Mouse (Mus musculus) gonadal fat pad, adult 2 months (tissue): ENCODE results near the gene Osbpl9. TPM values are rescaled to one million over a fixed set of nuclear protein-coding genes. Genes with fewer than 3 reads are reported as not detected.
A peak's percentile ranks its signal among the peaks of the same experiment; 100 is the strongest.

Source experiments
- DNase-seq: peaks from one replicate; pipeline ENCODE4 v3.0.0-alpha.2; 2012; ENCODE audit warnings: low read depth
- polyA plus RNA-seq: library from polyadenylated mRNA; depleted of rRNA; stranded (reverse); fragments of >200 nt; gene quantifications from 2 replicates; pipeline ENCODE4 v1.2.3, GENCODE M21; 2012; rRNA removed

Osbpl9 gene
- 95.8 and 138 TPM in 2 replicates for polyA plus RNA-seq

DNA sequence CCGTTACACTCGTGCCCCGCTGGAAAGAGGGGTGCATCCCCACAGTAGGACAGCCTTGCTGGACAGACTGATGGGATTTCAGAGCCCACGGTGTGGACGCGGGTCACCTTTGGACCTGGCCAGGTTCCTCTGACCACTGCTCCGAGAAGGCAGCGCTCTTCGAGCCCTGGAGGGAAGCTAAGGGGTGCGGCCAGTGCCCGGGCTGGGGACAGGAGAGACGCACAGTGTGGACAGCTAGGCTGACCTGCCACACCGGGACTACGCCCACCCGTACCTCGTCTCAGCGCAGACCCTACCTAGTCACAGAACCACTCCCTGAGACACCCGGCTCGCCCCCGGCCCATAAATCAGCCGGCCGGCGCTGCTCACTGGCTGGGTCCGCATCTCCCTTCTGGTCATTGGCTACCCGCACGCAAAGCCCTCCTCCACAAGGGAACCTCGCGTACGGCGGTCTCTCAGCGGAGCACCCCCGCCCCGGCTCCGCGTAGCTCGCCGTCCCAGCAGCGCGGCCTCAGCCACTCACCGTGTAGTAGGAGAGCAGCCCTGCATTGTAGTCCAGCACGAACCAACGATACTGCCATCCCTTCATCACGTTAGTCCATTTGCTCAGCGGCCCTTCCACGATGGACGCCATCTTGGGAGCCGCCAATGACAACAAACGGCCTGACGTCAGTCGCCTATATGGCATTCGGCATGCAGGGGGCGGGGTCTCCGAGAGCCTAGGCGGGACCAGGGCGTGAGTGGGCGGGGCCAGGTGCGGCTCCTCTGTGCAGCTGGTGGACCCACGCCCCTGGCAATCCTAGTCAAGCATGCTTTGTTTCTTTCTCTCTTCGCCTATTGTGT is at the start of gene Osbpl9:
Osbpl9 (minus strand) TSS at position 691 of the 843 bp plus-strand sequence.
- peak; percentile 74 for DNase-seq

DNA sequence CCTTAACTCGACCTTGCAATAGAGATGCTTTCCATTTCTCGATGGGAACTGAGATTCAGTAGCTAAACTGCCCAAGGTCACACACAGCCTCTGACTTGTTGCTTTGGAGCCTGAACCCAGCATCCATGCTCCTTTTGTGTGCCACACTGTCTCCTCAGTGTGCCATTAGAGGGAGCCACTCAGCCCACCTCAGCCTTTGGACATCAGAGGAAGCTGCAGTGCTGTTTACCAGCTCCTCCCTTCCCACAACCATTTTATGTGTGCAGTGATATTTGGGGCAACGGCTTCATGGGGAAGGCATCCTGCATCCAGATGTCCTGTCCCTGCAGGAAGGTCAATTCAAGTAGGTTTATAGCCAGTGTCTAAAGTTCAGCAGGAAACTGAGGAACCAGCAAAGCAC is 49.5 kb upstream of the Osbpl9 start:
- DNase-seq: no peak

DNA sequence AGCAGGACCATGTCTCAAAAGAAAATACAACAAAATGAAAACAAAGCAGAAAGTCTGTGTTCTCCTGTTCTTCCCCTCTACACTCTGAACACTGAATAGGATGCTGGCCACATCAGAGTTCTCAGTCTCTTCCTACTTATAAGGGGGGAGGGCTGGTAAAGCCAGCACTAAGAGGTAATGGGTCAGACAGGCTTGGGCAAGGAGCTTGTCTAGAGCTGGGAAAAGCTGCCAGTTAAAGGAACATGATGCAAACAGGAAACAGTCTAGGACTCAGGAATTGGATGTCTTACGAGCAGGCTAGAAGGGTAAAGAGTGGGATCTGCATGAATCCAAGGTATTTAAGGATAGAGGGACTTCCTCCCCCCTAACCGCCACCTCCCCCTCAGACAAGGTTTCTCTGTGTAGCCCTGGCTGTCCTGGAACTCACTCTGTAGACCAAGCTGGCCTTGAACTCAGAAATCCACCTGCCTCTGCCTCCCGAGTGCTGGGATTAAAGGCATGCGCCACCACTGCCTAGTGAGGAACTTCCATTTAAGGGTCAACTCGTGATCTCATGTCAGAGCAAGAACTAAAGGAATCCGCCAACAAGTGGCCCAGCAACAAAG is 43.0 kb upstream of the Osbpl9 start:
- DNase-seq: no peak

DNA sequence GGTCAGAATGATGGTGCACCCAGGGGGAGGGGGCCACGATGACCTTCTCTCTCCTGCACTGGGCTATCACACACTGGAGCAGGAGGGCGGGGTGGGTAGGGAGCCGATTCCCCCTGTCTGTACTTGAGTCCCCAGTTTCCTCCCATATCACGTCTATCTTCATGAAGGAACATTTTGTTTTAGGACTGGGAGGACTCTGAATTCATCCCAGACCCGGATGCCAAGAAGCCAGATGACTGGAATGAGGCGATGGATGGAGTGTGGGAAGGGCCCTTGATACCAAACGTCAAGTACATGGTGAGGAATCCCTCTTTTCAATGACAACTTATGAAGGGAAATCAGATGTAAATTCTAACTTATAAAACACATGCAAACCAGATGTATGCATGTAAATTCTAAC is 42.4 kb upstream of the Osbpl9 start:
- DNase-seq: no peak

DNA sequence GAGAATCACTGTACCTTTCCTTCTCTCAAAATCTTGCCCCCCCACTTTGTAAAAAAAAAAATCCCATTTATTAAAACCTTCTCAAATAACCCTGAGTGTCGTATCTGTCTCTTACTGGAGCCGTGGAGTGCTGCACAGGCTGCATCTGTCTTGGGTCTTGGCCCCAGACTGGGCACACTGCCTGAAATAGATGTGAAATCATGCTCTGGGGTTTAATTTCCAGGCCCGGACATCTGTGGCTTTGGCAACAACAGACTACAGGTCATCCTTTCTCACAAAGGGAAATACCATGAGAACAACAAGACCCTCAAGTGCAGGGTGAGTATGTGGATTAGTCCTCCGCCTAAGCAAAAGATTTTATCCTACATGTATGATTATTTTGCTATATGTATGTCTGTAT is 39.9 kb upstream of the Osbpl9 start:
- DNase-seq: no peak

DNA sequence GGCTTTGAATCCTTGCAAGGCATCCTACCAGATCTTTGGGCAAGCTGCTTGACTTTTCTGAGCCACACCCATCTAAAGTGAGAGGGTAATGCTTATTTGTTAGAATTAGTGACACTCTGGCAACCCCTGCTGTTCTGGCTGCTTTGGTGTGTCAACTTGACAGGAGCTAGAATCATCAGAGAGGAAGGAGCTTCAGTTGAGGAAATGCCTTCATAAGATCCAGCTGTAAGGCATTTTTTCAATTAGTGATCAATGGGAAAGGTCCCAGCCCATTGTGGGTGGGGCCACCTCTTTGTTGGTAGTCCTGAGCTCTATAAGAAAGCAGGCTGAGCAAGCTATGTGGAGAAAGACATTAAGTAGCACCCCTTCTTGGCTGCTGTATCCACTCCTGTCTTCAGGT is 39.1 kb upstream of the Osbpl9 start:
- DNase-seq: no peak

DNA sequence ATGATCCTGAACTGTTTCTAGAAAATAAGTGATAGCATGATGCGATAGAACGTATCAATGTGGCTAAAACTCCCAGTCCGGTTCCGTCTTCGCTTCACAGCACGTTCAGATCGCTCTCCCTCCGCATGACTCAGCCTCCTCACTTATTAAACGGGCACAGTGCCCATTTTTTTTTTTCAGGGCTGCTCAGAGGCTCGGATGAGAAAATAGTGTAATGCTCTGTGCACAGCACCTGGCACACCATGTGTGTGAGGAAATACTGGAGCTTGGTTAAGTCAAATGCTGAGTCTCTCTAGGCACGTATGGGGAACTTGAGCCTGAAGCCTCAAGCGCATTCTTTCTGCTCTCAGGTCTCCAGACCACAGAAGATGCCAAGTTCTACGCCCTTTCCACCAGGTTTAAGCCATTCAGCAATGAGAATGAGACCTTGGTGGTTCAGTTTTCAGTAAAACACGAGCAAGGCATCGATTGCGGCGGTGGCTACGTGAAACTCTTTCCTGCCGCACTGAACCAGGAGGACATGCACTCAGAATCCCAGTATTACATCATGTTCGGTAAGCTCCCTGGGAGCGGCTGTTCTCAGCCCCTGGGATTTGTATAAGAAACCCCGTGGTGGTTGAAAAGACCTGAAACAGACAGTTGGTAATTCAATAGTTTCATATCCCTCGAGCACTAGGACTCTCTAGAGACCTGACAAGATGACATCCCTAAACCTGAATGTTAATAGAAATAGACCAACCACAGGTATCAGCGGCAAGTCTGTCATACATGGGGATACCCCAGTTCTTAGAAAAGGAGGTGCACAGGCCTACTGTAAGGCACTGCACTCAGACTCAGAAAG is 36.6 kb upstream of the Osbpl9 start:
- peak; percentile 75 for DNase-seq

DNA sequence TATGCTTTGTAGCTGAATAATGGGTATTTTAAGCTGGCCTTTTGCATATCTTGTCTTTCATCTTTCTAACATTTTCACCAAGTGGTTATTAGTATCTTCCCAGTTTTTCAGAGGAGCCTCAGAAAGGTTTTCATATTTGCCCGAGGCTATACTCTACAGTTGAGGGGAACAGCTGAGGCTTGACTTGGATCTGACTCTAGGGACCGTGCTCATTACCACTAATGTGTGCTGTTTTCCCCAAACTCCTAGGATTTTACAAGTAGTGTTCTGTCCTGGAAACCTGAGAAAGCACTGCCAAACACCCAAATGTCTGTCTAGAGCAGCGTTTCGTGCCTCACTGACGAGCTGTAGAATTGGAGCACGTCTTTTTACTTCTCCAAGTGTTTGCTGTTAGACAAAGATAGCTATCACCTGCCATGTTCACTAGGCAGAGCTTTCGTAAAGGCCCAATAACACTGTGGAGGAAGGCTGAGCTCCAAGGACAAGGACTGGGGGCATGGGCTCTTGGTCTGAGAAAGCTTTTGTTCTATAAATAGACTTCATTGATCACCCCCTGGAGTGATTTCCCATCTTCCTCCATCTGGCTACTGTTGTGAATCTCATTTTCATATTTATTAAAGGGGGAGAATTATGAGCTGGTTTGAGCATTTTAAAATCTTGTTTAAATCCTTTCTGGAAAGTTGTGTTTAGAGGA is 34.3 kb upstream of the Osbpl9 start:
- DNase-seq: no peak

DNA sequence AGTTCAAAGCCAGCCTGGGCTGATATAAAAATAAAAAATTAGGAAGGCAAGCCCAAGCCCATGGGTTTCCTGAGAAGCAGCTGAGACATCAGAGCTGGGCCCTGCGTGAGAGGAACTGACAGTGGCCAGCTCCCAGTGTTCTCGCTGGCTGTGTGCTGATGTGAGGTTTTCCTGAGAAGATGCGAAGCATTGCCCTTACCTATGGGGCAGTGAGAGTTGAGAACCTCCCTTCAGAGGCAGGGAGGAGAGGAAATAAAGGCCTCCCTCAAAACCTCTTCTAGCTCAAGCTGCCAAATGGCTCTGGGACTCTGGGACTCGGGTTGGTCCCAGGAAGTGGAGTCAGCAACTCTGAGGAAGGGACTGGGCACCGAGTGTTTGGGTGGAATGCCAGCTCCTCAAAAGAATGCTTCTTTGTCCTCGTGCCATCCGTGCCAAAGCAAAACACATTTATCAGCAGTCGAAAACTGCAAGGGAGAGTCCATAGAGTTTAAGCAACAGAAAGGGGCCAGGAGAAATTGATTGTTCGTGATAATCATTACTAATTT is 32.8 kb upstream of the Osbpl9 start:
- DNase-seq: no peak

DNA sequence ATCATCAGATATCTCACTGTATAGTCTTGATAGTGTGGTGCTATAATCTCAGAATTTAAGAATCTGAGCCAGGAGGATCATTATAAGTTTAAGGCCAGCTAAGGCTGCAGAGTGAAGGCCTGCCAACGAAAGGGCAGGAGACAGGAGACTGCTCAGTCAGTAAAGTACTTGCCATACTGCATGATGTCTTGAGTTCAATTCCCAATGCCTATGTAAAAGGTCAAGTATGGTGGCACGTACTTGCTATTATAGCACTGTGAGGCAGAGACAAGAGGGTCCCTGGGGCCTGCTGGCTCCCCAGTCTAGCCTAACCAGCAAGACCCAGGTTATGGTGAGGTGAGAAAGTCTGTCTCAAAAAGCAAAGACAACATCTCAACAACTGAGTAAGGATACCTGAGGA is 32.1 kb upstream of the Osbpl9 start, which contains the start of gene Calr4:
Calr4 (plus strand) TSS at position 301 of the 400 bp plus-strand sequence.
- no peak for DNase-seq

DNA sequence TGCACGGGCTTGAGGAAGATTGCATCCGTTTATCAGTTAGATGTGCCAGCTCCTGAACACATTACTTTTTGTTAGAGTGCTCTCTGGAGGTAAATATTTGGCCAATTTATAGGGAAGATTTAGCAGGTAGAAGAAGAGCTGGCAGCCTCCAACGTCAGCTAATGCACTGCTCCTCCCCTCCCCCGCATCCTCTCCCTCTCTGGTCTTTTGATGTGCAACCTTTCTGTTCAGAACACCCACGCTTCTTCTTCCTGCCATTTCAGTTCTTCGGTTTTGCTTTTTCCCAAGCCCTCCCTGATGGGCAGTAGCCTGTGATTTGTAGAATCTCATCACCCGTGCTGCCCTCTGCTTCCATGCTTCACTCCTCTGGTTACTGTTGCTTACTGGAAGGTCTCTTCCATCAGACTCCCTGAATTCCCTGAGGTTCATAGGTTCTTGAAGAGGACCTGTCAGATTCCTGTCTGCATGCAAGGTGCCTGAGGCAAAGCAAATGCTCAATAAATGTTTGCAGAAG is 27.8 kb upstream of the Osbpl9 start:
- no peak for DNase-seq

DNA sequence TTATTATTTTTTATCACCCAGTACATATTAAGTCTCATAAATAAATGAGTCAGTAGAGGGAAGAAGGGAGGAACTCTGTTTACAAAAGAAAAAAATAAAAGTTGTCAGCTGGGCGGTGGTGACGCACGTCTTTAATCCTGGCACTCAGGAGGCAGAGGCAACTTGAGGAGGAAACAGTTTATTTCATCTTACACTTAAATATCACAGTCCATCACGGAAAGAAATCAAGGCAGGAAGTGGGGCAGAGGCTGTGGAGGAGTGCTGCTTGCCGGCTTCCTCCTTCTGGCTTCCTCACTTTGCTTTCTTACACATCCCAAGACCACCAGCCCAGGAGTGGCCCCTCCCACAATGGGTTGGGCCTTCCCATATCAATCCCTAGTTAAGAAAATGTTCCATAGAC is 24.0 kb upstream of the Osbpl9 start:
- no peak for DNase-seq

DNA sequence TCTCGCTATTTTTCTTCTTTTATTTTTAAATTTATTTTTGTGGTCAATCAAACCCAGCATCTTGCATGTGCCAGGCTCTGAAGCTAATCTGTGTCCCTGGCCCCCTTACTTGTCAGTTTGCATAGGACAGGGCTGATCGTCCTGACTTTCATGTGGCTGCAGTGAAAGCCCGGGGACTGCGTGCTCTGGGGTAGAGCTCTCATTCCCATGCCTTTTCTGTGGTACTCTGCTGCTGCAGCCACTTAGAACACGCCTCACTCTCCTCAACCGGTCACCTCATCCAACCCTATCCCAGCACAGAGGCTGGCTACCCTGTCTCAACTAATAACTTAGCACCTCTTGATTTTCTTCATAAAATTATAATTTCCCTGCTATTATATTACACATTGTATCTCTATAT is 23.5 kb upstream of the Osbpl9 start:
- no peak for DNase-seq

DNA sequence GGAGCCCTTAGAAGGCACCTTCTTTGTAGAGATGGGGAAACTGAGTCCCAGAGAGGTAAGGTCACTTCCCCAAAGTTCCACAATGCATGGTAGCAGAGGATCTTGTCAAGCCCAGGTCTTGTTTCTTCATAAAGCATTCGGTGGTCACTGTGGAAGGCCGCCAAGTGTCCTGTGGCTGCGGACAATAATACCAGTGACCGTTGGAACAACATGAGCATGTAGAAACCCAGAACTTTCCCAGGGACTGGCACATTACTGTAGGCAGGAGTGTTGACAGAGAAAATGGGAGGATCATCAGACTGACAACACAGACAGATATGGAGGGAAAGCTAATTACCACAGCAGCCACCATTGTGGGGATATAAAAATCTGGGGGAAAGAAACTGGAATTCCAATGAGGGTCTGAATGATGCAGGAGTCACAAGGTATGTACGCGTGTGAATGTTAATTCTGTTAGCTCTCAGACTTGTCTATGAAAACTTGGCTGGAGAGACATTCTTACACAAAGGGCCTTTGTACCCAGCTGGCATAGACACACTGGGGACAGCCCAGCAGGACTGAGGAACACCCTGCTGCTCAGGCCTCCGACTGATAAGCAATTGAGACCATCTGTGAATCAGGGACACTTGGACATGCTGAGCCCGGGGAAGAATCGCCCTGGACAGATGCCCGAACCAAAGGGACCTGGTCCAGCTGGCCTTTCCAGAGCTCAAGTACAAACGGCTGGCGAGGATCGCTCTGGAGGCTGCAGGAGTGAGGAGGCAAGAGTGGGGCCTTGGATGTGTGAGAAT is 22.9 kb upstream of the Osbpl9 start:
- DNase-seq: no peak

DNA sequence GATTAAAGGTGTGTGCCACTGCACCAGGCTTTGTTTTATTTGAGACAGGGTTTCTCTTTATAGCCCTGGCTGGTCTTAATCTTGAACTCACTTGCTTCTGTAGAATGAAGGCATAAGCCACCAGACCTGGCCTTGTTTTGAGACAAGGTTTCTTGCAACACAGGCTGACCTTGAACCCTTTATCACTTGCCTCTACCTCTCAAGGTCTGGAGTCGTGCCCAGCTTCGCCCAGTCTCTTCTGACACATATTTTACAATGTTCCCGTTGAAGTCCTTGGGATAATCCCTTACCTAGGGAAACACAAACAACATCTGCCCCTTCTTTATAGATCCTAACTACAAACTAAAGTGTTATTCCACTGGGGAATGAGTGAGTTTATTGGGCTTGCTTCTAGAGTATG is 19.9 kb upstream of the Osbpl9 start:
- no peak for DNase-seq

DNA sequence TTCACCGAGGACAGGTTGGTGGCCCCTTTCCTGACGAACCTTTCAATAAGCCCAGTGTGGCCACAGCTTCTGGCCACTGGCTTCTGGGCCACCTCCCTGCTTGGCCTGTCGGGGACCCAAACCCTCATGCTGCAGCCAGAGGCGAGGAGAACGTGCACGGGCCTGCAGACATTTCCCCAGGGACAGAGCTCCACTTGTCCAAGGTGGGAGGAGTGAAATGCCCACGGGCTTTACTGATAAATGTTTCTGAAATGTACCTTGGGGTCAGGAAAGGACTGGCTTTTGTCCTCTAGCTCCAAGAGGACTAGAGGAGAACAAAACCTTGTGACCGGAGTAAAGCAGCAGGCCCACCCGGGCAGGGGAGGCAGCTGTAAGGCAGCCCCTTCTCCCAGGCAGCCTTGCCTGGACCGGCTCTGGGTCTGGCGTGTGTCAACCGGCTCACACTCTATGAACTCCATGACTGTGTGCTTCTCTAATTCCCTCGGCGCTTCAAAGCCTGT is 18.4 kb upstream of the Osbpl9 start:
- DNase-seq: no peak

DNA sequence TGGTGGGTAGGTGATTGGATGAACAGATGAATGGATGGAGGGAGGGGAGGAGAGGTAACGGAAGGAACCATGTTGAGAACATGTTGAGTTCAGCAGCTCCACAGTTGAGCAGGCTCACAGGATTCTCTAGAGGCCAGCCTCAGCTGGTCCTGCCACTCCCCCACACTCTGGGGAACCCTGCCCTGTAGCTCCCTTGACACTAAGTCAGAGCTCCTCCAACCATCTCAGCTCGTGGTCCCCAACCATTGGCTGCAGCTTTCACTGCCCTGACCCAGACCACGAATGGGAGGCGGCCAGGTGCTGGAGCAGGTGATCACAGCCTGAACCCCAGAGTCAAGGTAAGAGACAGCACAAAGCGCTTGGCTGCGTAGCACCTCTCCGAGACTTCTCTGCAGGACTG is 15.9 kb upstream of the Osbpl9 start:
- no peak for DNase-seq

DNA sequence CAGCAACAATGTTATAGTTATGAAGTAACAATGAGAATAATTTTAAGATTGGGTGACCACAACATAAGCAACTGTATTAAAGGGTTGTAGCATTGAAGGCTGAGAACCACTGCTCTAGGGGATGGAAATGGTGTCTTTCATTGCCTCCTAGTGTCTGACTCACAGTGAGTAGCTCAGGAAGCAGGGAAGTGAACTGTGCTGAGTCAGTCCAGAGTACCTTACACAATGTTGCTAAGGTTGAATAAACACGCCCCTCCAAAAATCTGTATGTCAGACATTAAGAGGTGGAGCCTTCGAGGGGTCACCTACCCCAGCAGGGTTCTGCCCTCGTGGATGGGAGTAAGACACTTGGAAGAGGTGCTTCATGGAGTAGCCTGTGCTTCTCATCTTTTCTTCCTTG is 11.9 kb upstream of the Osbpl9 start:
- no peak for DNase-seq

DNA sequence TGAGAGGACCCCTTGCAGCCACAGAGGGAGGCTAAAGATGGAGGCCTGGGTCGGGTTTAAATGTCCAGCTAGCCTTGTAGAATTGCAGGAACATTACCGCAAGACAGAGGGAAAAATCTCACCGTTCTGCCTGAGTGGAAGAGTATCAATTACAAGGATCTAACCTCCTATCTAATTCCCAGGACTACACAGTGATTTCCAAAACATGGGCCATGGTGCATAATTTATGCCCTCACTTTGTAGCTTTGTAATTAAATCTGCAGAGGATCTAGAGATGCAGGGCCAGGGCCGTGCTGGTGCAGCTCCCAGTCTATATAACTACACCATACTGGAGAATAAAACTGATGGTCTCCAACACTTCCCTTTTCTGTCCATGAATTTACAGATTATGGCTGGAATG is 8.8 kb upstream of the Osbpl9 start:
- no peak for DNase-seq

DNA sequence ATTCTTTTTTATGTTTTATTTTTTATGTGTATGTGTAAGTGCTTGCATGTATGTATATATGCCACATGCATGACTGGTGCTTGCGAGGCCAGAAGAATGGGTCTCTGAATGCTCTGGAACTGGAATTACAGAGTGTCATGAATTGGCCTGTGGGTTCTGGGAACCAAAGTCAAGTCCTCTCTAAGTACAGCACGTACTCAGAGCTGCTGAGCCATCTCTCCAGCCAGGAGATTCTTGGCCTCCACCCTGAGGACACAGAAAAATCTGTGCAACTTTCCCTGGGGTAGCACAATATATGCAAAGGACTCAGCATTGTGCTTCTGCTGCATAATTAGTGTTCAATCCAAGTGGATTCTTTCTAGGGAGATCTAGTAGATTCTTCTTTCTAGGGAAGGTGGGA is 8.2 kb upstream of the Osbpl9 start:
- no peak for DNase-seq
